Mouse (Mus musculus): Measurements from ENCODE around the gene Sh3pxd2b.

DNA sequence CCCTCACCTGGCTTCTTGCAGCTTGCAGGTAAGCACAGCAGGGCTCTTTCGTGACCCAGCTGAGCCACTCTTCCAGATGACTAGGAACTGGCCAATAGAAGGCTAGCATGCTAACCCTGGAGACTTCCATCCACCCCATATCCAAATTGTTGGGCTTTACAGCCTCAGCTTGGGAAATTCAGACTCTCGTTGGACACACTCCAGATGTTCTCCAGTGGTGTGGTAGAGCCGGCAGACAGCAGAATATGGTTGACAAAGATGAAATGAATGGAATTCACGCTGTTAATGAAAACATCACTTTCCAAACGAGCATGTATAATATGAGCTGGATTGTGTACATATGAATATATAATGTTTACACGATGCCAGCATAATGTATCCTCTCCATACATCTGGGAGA lies 48.2 kb downstream of the Sh3pxd2b start:
- no peak for TF ChIP-seq POLR2A (IDR thresholded peaks at IDR 0.05; ENCODE audit: insufficient read depth, low read depth, low read length)
- no peak for TF ChIP-seq CTCF (IDR thresholded peaks at IDR 0.05; ENCODE audit: insufficient read depth, low read depth, low read length)
